In genomic region chr5:142814161-142814651, GRCm38 (mm10) we compare ENCODE assay signal across 7 mouse cellular contexts. TPM values are rescaled to one million over a fixed set of nuclear protein-coding genes. Genes with fewer than 3 reads are reported as not detected.
A peak's percentile ranks its signal among the peaks of the same experiment; 100 is the strongest.
DNase-seq lines count a peak whose midpoint lies in the region; ATAC-seq and TF ChIP-seq lines count a peak whose summit lies in the region.

No protein-coding gene starts in this region.

- no peak for TF ChIP-seq EP300 in heart, adult 2 months (IDR thresholded peaks at IDR 0.05; ENCODE audit: insufficient read depth, low read depth, low read length)

- H3K9ac ChIP-seq in heart, adult 2 months (ENCODE audit: low read depth, low read length), result peak overlapping the region; percentile 61
- H3K9ac ChIP-seq in lung, embryonic 15.5 days, result peak overlapping the region; percentile 99

- H3K4me3 ChIP-seq in thymus, adult 2 months (ENCODE audit: control insufficient read depth, insufficient read depth, low read length), result peak overlapping the region; percentile 10; the same call in 1 of the 2 replicates
- H3K4me3 ChIP-seq in heart, adult 2 months, result peak overlapping the region; percentile 93
- peak overlapping the region; percentile 88 for H3K4me3 ChIP-seq in lung, embryonic 15.5 days
- H3K4me3 ChIP-seq in small intestine, adult 2 months (ENCODE audit: low read depth, low read length), result peak overlapping the region; percentile 98

- peak overlapping the region; percentile 91 for H3K4me2 ChIP-seq in lung, embryonic 15.5 days

- H3K27me3 ChIP-seq in thymus, adult 2 months (ENCODE audit: control insufficient read depth, insufficient read depth, low read length), result peaks cover 32% of the 10 kb centered on the region
- H3K27me3 ChIP-seq in heart, adult 2 months (ENCODE audit: control insufficient read depth, insufficient read depth, low read length), result no peaks in the 10 kb centered on the region
- H3K27me3 ChIP-seq in lung, embryonic 15.5 days, result no peaks in the 10 kb centered on the region
- no peaks in the 10 kb centered on the region for H3K27me3 ChIP-seq in small intestine, adult 2 months (ENCODE audit: control insufficient read depth, insufficient read depth, low read length)

- DNase-seq in thymus, adult 2 months, result no peak
- no peak for DNase-seq in thymus, postnatal 36 days
- DNase-seq in cerebellum, adult 8-10 months, result peak; percentile 56
- peak; percentile 73 to 74 for DNase-seq in heart, adult 2 months
- peak; percentile 68 for DNase-seq in kidney, adult 18-20 months

- peaks cover 13% of the 10 kb centered on the region for H3K79me2 ChIP-seq in heart, adult 2 months (replicated peaks; ENCODE audit: control insufficient read depth, insufficient read depth, low read length)

- TF ChIP-seq CTCF in thymus, adult 2 months (IDR thresholded peaks at IDR 0.05; ENCODE audit: borderline replicate concordance, control insufficient read depth, extremely low read depth, insufficient read depth, low read length, poor library complexity), result no peak
- no peak for TF ChIP-seq CTCF in heart, adult 2 months (IDR thresholded peaks at IDR 0.05)
- TF ChIP-seq CTCF in small intestine, adult 2 months (IDR thresholded peaks at IDR 0.05; ENCODE audit: extremely low read depth, insufficient read length, insufficient replicate concordance, low read depth, low read length), result no peak

- H3K27ac ChIP-seq in thymus, adult 2 months (ENCODE audit: control insufficient read depth, insufficient read depth, low read length), result no peak overlapping the region
- peak overlapping the region; percentile 97 for H3K27ac ChIP-seq in heart, adult 2 months
- peak overlapping the region; percentile 100 for H3K27ac ChIP-seq in lung, embryonic 15.5 days
- peak overlapping the region; percentile 64 for H3K27ac ChIP-seq in small intestine, adult 2 months (ENCODE audit: insufficient read depth, low read depth, low read length)

- no peaks in the 10 kb centered on the region for H3K9me3 ChIP-seq in lung, embryonic 15.5 days

- intact Hi-C loops in heart, adult 2 months (cut with DNase I), result loop anchor here (2.0 kb wide), 1 partner anchor 45 kb away; no protein-coding TSS in a partner anchor

- no peaks in the 10 kb centered on the region for H3K36me3 ChIP-seq in thymus, adult 2 months (ENCODE audit: control insufficient read depth, insufficient read depth, low read length)
- peaks cover 6% of the 10 kb centered on the region for H3K36me3 ChIP-seq in heart, adult 2 months (ENCODE audit: control insufficient read depth, insufficient read depth, low read length)
- 0 out of 2 replicates have a peak, but pooled peaks cover 4% of the 10 kb centered on the region for H3K36me3 ChIP-seq in lung, embryonic 15.5 days
- H3K36me3 ChIP-seq in small intestine, adult 2 months (ENCODE audit: control insufficient read depth, insufficient read depth, low read length), result peaks cover 5% of the 10 kb centered on the region

- 15% methylated on average over 22 of the region's 22 CpGs for WGBS in thymus, adult 2 months
- WGBS in heart, adult 2 months, result under 1% methylated on average over 22 of the region's 22 CpGs
- WGBS in lung, embryonic 15.5 days, result under 1% methylated on average over 22 of the region's 22 CpGs
- WGBS in small intestine, adult 2 months, result under 1% methylated on average over 22 of the region's 22 CpGs

- ATAC-seq in lung, embryonic 15.5 days (ENCODE audit: borderline replicate concordance, extremely low read depth, low FRiP score, low TSS enrichment), result no peak

- H3K4me1 ChIP-seq in thymus, adult 2 months (replicated peaks; ENCODE audit: control insufficient read depth, insufficient read depth, low read length), result peaks cover 18% of the 10 kb centered on the region
- peaks cover 22% of the 10 kb centered on the region for H3K4me1 ChIP-seq in heart, adult 2 months (ENCODE audit: control insufficient read depth, insufficient read depth, low read length)
- H3K4me1 ChIP-seq in lung, embryonic 15.5 days, result peaks cover 33% of the 10 kb centered on the region
- H3K4me1 ChIP-seq in small intestine, adult 2 months (ENCODE audit: control insufficient read depth, insufficient read depth, insufficient read length, low read length), result peaks cover 16% of the 10 kb centered on the region

- TF ChIP-seq POLR2A in thymus, adult 2 months (IDR thresholded peaks at IDR 0.05; ENCODE audit: control insufficient read depth, extremely low read depth, insufficient read depth, low read length, poor library complexity), result no peak
- no peak for TF ChIP-seq POLR2A in heart, adult 2 months (IDR thresholded peaks at IDR 0.05; ENCODE audit: insufficient read depth, low read depth, low read length)
- 0 out of 2 replicates have a peak, but pooled peaks have one; percentile 22 for TF ChIP-seq POLR2A in small intestine, adult 2 months (IDR thresholded peaks at IDR 0.05; ENCODE audit: low read depth, low read length)

RNA-seq across cellular contexts. Expression of gene Tnrc18, which starts 3.3 kb away (rescaled TPM):
- 48.6 and 56.9 TPM in 2 replicates for polyA plus RNA-seq in thymus, adult 2 months (2012; rRNA removed)
- 10 to 100 TPM; 49.7 to 60.3 TPM for total RNA-seq in heart, adult 2 months (2021)
- polyA plus RNA-seq in heart, adult 2 months (2012; rRNA removed), result 15.1 and 18.5 TPM in 2 replicates
- 30.7 and 32.3 TPM in 2 replicates for polyA plus RNA-seq in lung, embryonic 15.5 days (2015; fragmentation: Nextera tagmentation; extraction: Ambion mirVana)
- polyA plus RNA-seq in small intestine, adult 2 months (2012; rRNA removed), result 38.6 and 108 TPM in 2 replicates

Comparison
In these comparisons a context has a peak if more than half of its experiments do, and no peak if none do; other contexts are left out.
1. DNase-seq: peak in cerebellum, adult 8-10 months (single experiment), heart, adult 2 months (2 of 2) and kidney, adult 18-20 months (single experiment); none in thymus, adult 2 months (single experiment) and thymus, postnatal 36 days (0 of 2).
2. H3K4me3 ChIP-seq: peak in every context shown above with its lines; median percentile 98 in small intestine, adult 2 months; 93 in heart, adult 2 months; 88 in lung, embryonic 15.5 days; 10 in thymus, adult 2 months.